Mouse (Mus musculus) kidney, adult 9 months (tissue): ENCODE measurements around the gene Olfr1179.
"Not testable (repeated sequence)": the region's sequence is repeated elsewhere in the genome, so short reads cannot be mapped to it uniquely, and the experiment has no call there.

Source experiments
- DNase-seq: peaks from one replicate; pipeline ENCODE4 v3.0.0; 2022

Olfr1179 gene

GRCm38 (mm10) chr2:88406353-88406752 is at the start of gene Olfr1179:
Gene Olfr1179 (minus strand): TSS chr2:88406453.
- DNase-seq = no peak

DNA sequence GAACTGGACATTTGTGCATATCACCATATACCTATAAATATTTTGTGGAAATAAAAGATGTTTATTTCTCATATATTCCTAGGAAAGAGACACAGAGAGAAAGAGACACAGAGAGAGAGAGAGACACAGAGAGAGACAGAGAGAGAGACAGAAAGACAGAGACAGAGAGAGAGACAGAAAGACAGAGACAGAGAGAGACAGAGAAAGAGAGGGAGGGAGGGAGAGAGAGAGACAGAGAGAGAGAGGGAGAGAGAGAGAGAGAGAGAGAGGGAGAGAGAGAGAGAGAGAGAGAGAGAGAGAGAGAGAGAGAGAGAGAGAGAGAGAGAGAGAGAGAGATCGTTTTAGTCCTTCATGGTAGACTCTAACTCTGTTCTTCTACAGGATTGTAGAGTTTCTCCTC is 48.3 kb upstream of the Olfr1179 start, which contains the start of gene Olfr1183:
Olfr1183 (plus strand) TSS at position 301 of the 400 bp plus-strand sequence.
- not testable (repeated sequence) for DNase-seq

GRCm38 (mm10) chr2:88449031-88449430 is 42.8 kb upstream of the Olfr1179 start, which contains the start of gene Gm13757:
Gene Gm13757 (minus strand): TSS chr2:88449131.
- DNase-seq = no peak

DNA sequence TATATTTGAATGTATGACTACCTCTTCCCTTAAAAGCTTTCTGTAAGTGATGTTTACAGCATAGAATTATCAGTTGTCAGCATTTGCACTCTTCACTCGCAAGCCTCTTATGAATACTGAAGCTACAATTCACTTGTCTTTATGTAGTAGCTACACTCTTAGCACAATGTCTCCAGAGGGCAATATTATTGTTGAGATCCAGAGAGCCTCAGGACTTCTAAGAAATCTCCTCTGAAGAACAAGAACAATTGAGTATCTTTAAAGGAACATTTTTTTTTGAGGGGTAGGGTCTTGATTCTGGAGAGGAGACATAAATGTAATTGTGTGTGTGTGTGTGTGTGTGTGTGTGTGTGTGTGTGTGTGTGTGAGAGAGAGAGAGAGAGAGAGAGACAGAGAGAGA is 19.8 kb upstream of the Olfr1179 start, which contains the start of gene Olfr1181:
Olfr1181 (minus strand) TSS at position 101 of the 400 bp plus-strand sequence.
- DNase-seq = no peak

GRCm38 (mm10) chr2:88419051-88419450 is 12.8 kb upstream of the Olfr1179 start, which contains the start of gene Olfr1180:
Gene Olfr1180 (minus strand): TSS chr2:88419151.
- DNase-seq = no peak

GRCm38 (mm10) chr2:88386762-88387161 is 19.5 kb downstream of the Olfr1179 start, which contains the start of gene Olfr1178:
Gene Olfr1178 (plus strand): TSS chr2:88387062.
- no peak for DNase-seq

DNA sequence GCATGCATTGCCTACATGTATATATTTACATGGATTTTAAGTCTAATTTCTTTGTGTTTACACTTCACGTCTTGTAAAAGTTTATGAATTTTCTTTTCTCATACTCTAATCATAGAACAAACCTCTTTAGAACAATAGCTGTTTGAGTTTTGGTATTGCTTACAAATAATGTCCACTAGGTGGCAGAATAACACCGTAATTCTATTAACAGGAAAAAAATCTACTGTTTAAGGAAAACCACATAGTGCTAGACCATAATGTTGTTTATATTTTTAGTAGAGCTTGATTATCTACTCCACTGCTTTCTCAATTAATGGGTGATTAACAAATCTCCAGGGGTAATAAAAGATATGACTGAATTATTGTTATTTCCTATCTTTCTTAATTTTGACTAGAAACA is 49.9 kb downstream of the Olfr1179 start:
- DNase-seq = peak; percentile 15
